In the genomic region with DNA sequence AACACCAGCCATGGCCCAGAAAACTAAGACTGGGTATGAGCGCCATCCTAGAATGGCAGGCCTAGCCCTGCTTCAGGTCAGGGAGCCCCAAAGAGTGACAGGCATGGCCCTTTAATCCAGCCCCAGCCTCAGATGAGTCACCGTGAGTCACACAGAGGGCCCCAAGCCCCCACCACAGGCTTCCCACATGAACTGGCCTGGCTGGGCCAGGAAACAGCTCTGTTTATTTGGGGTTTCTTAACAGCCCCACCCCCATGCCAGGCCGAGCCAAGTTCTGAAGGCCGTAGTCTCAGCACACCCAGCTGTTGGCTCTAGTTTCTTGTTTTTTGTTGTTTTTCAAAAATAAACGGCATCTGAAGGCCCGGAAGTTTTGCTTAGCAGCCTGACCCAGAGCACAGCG, we compare ENCODE assay signal across 8 mouse cellular contexts. TPM values are rescaled to one million over a fixed set of nuclear protein-coding genes. Genes with fewer than 3 reads are reported as not detected.
DNase-seq lines count a peak whose midpoint lies in the region; ATAC-seq and TF ChIP-seq lines count a peak whose summit lies in the region.

No protein-coding gene starts in this region.

- H3K4me3 ChIP-seq in hindbrain, embryonic 14.5 days (replicated peaks; ENCODE audit: low read length): no peak overlapping the region
- H3K4me3 ChIP-seq in megakaryocyte, embryonic 14.5 days (replicated peaks): peak overlapping the region; percentile 74

- no peak overlapping the region for H3K4me2 ChIP-seq in hindbrain, embryonic 14.5 days (replicated peaks)

- H3K27me3 ChIP-seq in Patski: no peaks in the 10 kb centered on the region
- peaks cover 11% of the 10 kb centered on the region for H3K27me3 ChIP-seq in hindbrain, embryonic 14.5 days (ENCODE audit: control insufficient read depth, insufficient read depth, low read length)
- H3K27me3 ChIP-seq in megakaryocyte, embryonic 14.5 days (replicated peaks): peaks cover 17% of the 10 kb centered on the region

- H3K9me3 ChIP-seq in hindbrain, embryonic 14.5 days (ENCODE audit: control insufficient read depth, low read length): no peaks in the 10 kb centered on the region
- H3K9me3 ChIP-seq in megakaryocyte, embryonic 14.5 days: no peaks in the 10 kb centered on the region

- H3K27ac ChIP-seq in hindbrain, embryonic 14.5 days: peak overlapping the region; percentile 26; the same call in 1 of the 2 replicates

- POLR2A ChIA-PET in Patski (lab: Charles Lee): no interaction called here

- CTCF ChIA-PET in Patski (lab: Charles Lee): interaction anchor here (0.7 to 4.0 kb wide), 6 partner anchors 20 to 185 kb away, joined by 3 to 17 read pairs (median 3); no protein-coding TSS in a partner anchor

- no peaks in the 10 kb centered on the region for H3K36me3 ChIP-seq in hindbrain, embryonic 14.5 days (replicated peaks; ENCODE audit: control insufficient read depth, insufficient read depth)
- H3K36me3 ChIP-seq in megakaryocyte, embryonic 14.5 days (replicated peaks; ENCODE audit: low read length): no peaks in the 10 kb centered on the region

- DNase-seq in 3134 (ENCODE audit: extremely low read depth, insufficient read length, low spot score): peak; percentile 81
- DNase-seq in Patski (ENCODE audit: low read depth, low spot score): peak; percentile 92
- DNase-seq in frontal cortex, postnatal 14 days (ENCODE audit: low spot score in 2 of 2): peak; percentile 31 to 61
- peak; percentile 28 for DNase-seq in hindbrain, embryonic 14.5 days (ENCODE audit: low spot score)
- peak; percentile 55 to 68 for DNase-seq in layer of hippocampus, postnatal 14 days (ENCODE audit: low spot score in 2 of 2)
- DNase-seq in urinary bladder, postnatal 10 days (ENCODE audit: low spot score): peak; percentile 41

- H3K9ac ChIP-seq in hindbrain, embryonic 14.5 days: no peak overlapping the region

- TF ChIP-seq CTCF in Patski (IDR thresholded peaks at IDR 0.05): no peak

- ATAC-seq in Patski: peak; percentile 73
- peak; percentile 31; the same call in 1 of the 2 replicates for ATAC-seq in hindbrain, embryonic 14.5 days (ENCODE audit: low FRiP score)
- ATAC-seq in erythroid progenitor cell, adult 5-6 weeks (replicated peaks; ENCODE audit: low FRiP score, poor library complexity, severe bottlenecking): no peak

- H3K4me1 ChIP-seq in hindbrain, embryonic 14.5 days (replicated peaks; ENCODE audit: control insufficient read depth, insufficient read depth, low read length): peaks cover 10% of the 10 kb centered on the region; the same call in 1 of the 2 replicates
- H3K4me1 ChIP-seq in megakaryocyte, embryonic 14.5 days: peaks cover 81% of the 10 kb centered on the region

- 80% methylated on average over 7 of the region's 7 CpGs for WGBS in hindbrain, embryonic 14.5 days

- in situ Hi-C loops in Patski (cut with MboI; ENCODE audit: low pct_unique_long_range_greater_than_20kb): loop anchor here (5.0 kb wide), 1 partner anchor 76 kb away; no protein-coding TSS in a partner anchor

RNA-seq across cellular contexts. Expression of a gene that starts 6.5 kb away (rescaled TPM):
- 0.36 TPM for polyA plus RNA-seq in Patski (2021)
- polyA plus RNA-seq in hindbrain, embryonic 14.5 days (2014; fragmentation: Nextera tagmentation; extraction: Ambion mirVana): 17.2 and 18.1 TPM in 2 replicates
- total RNA-seq in layer of hippocampus, postnatal 14 days (2021): 10 to 100 TPM; 11.5 to 12.5 TPM
- polyA plus RNA-seq in megakaryocyte, embryonic 14.5 days (2012; ENCODE audit: insufficient read depth, low replicate concordance): 1.2 and 1.9 TPM in 2 replicates
- not detected in 2 replicates for total RNA-seq in erythroid progenitor cell, adult 5-6 weeks (2015; ENCODE audit: low replicate concordance)
- not detected in 2 replicates for total RNA-seq in erythroid progenitor cell, adult 5-6 weeks (2017; ENCODE audit: low replicate concordance)

Comparison
In these comparisons a context has a peak if more than half of its experiments do, and no peak if none do; other contexts are left out.
1. DNase-seq: peak in every context shown above with its lines; median percentile 92 in Patski; 81 in 3134; 62 in layer of hippocampus, postnatal 14 days; 46 in frontal cortex, postnatal 14 days; 41 in urinary bladder, postnatal 10 days; 28 in hindbrain, embryonic 14.5 days.